Mouse (Mus musculus) hematopoietic stem cell, adult 5-6 weeks (primary cell): ENCODE measurements around the gene Cep89. TPM values are rescaled to one million over a fixed set of nuclear protein-coding genes. Genes with fewer than 3 reads are reported as not detected.

Source experiments
- ATAC-seq, 2 experiments: fragments of 125-278 bp in 1 of 2; replicated peaks in 1 of 2; 2 replicates each; pipeline ENCODE4 v1.8.0; 2016 to 2017; ENCODE audit warnings: inconsistent platforms in 2 of 2, mild to moderate bottlenecking in 2 of 2, moderate number of reproducible peaks in 2 of 2, low read depth in 1 of 2, moderate TSS enrichment in 1 of 2; ENCODE audit not compliant: low FRiP score in 2 of 2, poor library complexity in 2 of 2, severe bottlenecking in 2 of 2, insufficient read depth in 1 of 2, low TSS enrichment in 1 of 2
- total RNA-seq: library from RNA; stranded (forward); fragments of 172-1452, 232-1000 nt; gene quantifications from 2 replicates; pipeline ENCODE4 v1.2.3, GENCODE M21; 2017

The Cep89 gene
- total RNA-seq, result 22.2 and 25.0 TPM in 2 replicates

DNA sequence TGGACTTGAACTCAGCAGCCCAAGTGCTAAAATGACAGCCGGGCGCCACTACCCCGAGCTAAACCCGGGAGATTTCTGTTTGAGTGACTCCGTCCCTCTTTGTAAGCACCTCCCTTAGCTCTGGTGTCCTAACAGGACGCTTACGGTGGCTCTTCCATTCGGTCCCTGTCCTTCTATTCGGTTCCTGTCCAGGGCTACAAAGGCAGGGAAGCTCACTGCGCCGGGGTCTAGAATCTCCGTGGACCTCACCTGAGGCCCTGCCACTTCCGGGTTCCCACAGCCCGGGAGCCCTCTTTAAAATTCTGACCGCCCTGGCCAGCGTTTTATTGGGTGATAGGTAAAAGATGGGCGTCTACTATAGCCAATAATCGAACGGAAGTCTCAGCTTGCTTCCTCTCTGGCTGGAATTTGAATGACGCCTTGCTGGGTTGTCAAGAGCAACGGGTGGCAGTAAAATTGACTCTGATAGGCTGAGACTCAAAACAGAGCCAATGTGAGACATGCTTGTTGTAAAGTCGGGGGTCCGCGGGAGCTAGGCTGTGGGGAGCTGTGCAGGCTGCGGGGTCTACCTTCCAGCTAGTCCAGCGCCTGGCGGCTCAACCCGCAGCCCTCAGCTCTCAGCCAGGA lies at the start of gene Cep89, which contains the start of gene Faap24:
TSS of gene Cep89 (plus strand) at position 494 of the 627 bp plus-strand sequence.
TSS of gene Faap24 (minus strand) at position 295 of the 627 bp plus-strand sequence.
- ATAC-seq, result peak; percentile 95

DNA sequence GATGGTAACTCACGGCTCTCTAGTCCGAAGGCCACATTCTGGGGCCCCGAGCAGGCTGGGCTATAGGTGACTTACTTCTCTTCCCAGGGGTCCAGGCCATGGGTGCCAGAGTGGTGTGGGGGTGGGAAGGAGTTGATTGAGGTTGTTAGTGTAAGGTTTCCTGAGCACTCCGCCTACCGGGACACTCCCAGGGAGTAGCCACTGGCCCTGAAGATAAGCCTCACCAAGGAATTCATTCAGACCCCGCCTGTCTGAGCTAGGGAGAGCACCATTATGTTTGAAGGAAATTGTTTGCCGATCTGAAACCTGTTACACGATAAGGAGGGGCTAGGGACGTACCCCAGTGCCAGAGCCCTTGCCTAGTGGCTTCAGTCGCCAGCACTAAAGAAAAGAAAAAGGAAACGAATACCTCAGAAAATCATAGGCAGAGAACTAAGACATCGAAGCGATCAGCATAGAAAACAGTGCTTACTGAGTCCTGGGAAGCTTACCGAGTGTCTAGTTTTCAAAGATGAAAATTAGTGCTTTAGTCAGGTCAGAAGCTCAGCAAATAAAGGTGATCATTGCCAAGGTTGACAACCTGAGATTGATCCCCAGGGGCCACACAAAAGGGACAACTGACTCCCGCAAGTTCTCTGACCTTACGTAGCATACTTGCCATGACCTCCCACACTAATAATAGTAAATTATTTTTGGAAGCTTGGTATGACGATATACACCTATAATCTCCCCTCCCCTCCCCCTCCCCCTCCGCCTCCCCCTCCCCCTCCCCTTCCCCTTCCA lies 48.7 kb upstream of the Cep89 start:
- no peak for ATAC-seq

DNA sequence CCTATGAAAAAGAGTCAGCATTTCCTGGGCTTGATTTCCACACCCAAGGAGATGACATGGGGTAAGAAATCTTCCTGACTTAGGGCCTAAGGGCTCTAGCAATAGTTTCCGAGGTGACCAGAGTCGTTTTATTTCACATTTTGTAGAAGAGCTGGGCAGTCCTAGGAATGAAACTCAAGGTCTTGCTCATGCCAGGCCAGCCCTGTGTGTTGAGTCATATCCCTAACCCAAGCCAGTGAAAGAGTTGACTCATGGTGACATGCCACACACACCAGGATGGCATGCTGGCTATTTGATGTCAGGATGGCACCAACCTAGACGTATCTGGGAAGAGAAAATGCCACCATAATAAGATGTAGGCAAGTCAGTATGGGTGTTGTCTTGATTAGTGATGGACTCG lies 47.8 kb upstream of the Cep89 start:
- ATAC-seq, result no peak; a peak in 1 of 4 replicates

DNA sequence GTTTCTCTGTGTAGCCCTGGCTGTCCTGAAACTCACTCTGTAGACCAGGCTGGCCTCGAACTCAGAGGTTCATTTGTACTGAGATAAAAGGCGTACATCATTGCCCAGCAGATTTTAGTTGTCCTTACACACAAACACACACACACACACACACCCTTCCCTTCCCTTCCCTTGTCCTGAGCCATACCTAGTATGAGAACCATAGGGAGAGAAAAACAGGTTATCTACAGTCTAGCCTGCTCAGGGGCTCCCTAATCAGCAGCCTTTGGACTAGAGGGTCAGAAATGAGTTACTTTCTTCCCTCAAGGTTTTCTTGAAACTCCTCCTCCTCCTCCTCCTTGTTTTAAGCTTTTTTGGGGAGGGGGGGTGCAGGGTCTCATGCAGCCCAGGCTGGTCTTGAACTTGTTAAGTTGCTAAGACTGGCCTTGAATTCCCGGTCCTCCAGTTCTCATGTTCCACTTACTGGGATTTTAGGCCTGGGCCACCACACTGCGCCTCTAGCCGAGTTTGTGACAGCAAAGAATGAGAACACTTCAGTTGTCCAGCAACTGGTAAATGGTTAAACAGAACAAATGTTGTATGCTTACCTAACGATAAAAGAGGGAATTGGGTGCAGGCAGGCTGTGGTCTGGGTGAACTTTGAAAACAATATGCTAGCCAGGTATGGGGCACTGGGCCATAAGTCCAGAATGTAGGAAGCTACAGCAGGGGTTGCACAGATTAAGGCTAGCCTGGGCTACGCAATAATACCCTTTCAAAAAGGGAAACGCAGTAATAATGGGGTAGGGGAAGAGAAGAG lies 46.8 kb upstream of the Cep89 start:
- no peak for ATAC-seq

DNA sequence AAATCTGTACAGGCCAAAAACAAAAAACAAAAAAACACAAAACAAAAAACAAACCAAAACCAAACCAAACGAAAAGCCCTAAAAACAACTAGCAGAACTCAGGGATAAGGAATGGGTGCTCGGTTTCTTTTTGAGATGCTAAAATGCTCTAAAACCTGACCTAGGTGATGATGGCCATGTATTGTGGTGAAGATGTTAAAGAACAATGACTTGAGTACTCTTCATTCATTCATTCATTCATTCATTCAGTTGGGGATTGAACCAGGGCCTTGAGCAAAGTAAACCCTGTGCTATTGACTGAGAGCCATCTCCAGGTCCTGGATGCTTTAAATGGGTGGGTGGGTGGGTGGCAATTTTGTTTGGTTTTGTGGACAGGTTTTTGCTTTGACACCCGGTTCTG lies 45.7 kb upstream of the Cep89 start:
- no peak for ATAC-seq

DNA sequence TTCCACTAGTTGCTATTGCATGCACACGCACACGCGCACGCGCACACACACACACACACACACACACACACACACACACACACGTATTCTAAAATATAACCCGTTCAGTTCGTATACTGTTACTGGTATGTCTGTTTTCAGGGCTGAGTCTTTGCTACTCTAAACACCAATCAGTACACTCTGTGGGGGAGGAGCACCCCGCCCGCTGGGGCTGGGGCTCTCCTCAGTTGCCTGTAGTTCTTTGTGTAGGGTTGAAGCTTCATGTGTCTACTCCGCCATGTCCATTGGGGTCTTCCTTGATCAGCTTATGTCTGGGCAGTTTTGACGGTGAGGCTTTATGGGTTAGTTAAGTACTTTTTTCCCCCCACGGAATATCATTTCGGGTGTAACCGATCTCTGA lies 43.5 kb upstream of the Cep89 start:
- ATAC-seq, result no peak

DNA sequence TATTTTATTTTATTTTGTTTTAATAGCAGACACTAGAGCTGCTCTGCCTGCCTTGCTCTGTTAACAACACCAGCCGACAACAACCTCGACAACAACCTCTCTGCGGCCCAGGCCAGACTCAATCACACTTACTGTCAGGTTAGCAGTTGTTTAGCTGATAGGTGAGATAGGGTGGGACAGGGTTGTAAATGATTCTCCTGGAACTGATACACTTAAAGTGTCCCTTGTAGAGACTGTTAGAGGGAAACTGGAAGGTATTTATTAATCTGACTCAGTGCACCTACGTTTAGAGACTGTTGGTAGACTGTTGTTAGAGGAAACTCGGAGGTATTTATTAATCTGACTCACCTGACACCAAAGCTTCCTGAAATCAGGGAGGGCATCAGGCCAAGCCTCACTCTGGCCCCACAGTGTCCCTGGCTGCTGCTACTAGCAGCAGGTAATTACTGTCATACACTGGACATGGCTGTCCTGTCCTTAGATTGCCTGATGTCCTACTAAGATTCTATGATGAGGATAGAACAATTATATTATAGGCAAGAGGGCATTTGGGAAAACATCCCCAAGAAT lies 41.4 kb upstream of the Cep89 start:
- no peak for ATAC-seq

DNA sequence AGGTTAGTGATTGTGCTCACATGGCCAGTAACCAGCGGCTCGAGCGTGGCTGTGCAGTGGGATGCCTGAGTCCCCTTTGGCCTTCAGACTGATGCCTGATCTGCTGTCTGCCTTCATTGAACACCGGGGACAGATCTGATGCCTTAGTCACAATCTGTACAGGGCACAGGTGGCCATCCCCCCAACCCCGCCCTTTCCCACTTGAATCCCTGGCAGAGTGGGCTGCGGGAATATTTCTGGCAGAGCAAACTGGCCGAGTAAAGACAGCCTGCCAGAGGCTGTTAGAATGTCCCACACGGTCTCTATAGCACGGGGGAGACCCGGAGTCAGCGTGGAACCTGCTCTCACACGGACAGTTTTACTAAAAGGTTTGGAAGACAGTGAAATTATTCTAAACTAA lies 39.2 kb upstream of the Cep89 start:
- ATAC-seq, result no peak

DNA sequence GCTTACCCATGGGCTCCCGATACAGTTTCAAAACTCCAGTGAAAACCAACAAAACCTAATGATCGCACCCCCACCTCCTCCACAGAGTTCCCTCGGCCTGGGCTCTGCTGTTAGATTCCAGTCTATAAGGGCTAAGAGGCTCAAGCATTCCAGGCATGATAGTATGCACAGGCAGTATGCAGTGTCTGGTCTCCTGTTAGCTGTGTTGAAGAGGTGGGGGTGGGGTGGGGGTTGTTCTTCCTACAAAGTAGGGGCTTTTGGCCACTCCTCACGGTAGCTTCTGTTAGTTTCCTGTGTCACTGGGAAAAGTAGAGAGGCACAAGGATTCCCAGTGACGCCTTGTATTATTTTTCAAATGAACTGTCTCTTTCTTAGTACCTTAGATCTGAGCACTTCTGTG lies 34.6 kb upstream of the Cep89 start:
- ATAC-seq, result no peak

DNA sequence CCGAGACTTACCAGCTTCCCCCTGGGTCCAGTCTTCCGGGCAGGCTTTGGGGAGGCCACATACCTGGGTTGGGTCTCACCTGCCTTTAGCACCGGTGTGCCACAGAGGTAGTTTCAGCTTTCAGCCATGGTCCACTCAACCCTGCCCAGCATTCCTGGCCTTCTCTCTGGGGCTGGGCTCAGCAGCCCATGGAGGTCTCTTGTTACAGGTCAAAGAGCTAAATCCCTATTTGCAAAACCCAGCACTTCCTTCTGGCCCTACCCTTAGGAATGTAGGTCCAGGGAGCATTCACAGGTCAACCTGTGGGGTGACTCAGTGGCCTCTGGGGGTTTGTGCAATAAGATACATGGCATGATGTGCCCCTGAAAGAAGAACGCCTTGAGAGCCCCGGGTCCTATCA lies 34.0 kb upstream of the Cep89 start:
- no peak for ATAC-seq

DNA sequence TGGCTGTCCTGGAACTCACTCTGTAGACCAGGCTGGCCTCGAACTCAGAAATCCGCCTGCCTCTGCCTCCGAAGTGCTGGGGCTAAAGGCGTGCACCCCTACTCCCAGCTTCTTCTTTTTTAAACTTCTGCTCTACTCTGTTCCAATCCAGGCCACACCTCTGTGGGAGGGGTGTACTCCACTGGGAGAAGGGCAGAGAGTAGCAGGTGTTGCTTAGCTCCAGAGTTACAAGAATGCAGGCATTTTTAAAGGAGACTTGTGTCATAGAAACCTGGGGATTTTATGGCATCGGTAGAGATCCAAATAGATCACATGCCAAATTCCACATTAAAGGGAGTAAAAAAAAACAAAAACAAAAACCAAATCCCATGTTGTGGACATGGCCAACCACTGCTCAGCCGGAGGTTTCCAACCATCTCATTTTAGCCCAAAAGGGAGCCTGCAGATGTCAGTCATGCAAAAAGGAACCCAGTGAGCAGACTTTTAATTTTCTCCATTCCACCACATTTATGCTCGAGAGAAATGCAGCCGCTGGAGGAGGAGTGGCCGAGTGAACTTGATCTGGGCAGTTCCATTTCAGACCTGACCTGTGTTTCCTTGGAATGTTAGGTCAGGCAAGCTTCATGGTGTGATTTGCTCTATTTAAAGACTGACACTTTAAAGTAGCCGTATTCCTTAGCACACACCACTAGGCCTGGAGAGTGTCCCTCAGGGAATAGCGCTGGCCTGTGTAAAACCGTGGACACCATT lies 31.5 kb upstream of the Cep89 start:
- no peak for ATAC-seq

DNA sequence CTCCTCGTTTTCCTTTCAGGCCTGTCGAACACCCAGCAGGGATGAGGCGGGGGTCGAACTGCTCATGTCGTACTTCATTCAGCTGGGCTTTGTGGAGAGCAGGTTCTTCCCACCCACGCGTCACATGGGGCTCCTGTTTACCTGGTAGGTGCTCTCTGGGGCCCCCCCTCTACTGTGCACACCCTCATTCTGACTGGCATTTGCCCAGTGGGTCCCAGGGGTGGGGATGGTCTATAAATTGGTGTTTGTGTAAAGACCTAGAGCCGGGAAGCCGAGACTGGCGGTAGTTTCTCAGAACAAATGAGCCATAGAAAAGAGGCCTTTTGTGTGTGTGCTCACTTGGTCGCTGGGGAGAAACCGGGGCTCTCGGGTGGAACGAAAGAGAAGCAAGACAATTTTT lies 25.7 kb upstream of the Cep89 start:
- ATAC-seq, result no peak

DNA sequence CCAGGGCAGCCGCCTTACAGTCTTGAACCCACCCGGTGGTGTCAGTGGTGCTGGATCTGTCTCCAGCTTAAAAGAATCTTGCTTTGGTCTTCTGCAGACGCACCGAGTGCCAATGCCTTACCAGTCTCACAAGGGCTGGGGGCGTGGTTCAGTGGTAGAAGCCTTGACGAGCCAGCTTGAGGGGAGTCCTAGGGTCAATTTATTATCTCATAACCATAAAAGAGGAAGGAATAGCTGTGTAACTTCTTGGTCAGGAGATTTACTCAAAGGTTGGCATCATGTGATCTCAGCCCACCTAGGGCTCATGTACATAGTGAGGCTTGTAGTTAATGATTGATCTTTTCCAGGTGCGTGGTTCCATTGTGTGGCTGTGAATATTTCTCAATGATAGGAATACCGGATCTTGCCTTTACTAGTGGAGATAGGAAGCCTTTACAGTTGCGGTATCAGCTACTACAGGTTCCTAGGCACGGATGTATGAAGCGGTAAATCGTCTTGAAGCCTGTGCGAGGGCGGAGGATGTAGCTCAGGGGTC lies 24.3 kb upstream of the Cep89 start:
- no peak for ATAC-seq

DNA sequence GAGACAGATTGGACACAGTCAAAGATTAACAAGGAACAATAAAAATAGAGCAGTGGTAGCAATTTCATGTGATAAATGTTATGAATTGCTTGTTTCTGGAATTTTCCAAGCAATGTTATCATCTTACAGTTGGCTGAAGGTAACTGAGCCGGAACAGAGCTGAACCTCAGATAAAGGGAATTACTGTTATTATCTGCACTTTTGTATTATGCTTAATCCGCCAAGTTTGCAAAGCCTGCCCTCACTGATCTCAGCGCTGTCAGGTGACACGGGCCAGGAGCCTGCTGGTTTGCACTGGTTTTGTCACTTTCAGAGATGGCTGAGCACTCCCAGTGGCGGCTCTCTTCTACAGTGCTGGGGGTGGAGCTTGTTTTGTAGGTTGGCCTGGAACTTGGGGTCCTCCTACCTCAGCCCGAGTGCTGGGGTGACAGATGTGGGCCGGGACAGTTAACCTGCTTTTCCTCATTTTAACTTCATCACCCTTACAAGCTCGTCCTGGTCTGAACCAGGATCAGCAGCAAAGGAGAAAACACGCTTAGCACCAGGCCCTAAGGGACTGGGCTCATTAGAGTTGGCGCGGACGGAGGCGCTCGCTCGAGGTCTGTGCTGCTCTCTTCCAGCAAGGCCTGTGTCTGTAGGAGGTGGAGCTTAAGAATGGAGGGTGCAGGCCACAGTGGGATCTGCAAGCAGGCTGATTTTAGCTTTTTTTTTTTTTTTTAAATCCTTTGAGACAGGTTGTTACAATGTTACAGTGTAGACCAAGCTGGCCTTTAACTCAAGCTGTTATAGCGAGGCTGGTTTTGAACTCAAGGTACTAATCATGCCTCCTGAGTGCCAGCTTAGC lies 23.5 kb upstream of the Cep89 start:
- ATAC-seq, result no peak

DNA sequence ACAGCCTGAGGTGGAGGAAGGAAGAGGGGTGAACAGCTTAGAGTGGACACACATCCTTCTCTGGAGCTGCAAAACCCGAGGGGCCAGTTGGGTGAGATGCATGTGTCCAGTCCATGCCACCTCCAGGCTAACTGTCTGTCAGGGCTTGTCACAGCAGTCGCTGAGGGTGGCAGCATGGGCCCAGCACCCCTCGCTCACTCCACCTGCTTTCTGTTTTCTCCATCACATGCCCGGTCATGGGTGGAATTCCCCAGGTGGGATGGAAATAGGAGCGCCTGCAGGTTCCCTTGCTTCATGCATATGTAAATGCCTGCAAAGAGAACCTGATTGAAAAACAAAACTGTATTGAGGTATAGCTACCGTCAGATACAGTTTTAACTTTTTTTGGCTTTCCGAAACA lies 22.6 kb upstream of the Cep89 start:
- no peak for ATAC-seq

DNA sequence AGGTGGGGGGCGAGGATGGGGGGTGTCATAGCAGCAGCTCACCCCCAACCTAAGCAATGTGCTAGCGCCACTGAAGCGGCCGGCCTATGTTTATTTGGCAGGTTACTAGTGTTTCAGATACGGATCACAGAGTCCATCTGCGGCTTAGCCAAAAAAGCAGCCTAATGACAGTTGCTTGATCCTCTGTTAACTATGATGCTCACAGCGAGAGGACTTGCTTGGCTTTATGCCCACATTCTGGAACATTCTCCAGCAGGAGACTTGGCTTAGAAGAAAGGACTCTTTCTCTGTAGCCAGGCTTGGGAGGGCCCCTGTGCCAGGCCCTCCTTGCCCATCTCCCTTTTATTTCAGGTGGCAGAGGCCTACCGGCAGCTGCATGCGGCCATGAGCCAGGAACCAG lies 20.2 kb upstream of the Cep89 start:
- ATAC-seq, result no peak
